Mouse (Mus musculus): ENCODE measurements at regions not wholly inside any gene's neighbourhood (a gene's known extent, or its start where the extent isn't known, plus 50 kb on each side); places are given as distances from the start of the nearest gene placed in this dataset.

DNA sequence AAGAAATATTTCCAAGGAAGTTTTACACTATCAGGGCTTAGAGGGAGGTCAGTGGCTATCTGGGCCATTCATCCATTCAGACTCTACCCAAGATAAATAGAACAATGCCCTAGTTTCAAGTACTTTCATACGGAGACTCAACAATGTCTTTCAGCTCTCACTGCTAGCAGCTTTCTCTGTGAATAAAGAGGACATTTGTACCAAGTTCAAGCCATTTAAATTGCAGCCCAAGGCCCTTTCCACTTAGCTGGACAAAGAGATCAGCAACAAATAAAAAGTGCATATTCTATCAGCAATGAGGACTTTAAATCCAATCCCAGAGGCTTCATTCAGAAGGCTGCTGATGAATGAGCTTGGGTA is 383.1 kb upstream of the Actbl2 start:
- TF ChIP-seq CTCF (IDR thresholded peaks at IDR 0.05; ENCODE audit: borderline replicate concordance, insufficient read depth, low read depth, low read length) (no peak), POLR2A (IDR thresholded peaks at IDR 0.05; ENCODE audit: borderline replicate concordance, insufficient read depth, low read length) (no peak)
